Mouse (Mus musculus) CH12.LX (cell line): ENCODE measurements at regions not wholly inside any gene's neighbourhood (a gene's known extent, or its start where the extent isn't known, plus 50 kb on each side); places are given as distances from the start of the nearest gene placed in this dataset.

Source experiments
- CTCF ChIP-seq, 2 experiments: IDR thresholded peaks in 1 of 2; conservative IDR thresholded peaks in 1 of 2; 2 replicates each; pipeline ENCODE4 v1.5.1; 2011 to 2012; ENCODE audit warnings: low read depth in 2 of 2, low read length in 2 of 2, improper control_type of control experiment in 1 of 2, inconsistent platforms in 1 of 2, mild to moderate bottlenecking in 1 of 2, moderate library complexity in 1 of 2
- EP300 ChIP-seq: IDR thresholded peaks from 2 replicates; pipeline ENCODE4 v1.6.1; 2011; ENCODE audit warnings: low read length, improper control_type of control experiment
- MAX ChIP-seq: IDR thresholded peaks from 2 replicates; pipeline ENCODE4 v1.6.1; 2011; ENCODE audit warnings: low read length, improper control_type of control experiment
- USF2 ChIP-seq: conservative IDR thresholded peaks from 2 replicates; pipeline ENCODE4 v1.6.1; 2011; ENCODE audit warnings: low read depth, low read length, improper control_type of control experiment

DNA sequence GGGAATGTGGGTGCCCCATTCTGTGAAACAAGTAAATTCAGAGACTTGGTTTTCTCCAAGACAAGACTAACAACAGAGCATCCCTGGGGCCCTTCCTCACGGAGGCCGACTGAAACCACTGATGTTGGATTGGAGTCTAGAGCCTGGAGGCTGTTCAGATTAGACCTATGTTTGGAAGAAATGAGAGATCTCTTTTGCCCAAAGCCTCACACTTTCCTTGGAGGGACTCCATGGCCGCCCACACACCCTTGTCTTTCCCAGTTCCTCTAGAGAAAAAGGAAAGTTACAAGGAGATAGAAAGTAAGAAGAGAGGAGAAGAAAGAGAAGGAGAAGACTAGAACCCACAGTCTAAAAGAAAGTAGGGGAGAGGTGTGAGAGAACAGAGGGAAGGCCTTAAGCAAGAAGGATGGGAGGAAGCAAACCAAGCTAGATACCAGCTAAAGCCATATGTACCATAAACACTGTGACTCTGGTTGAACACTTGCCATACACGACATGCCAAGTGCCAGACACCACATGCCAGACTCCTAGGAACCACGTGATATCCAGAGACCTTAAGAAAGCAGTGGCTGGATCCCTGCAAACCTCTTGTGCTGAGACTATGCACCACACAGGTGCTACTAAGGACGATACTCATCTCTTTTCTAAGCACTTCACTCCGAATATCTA is 145.3 kb downstream of the Pah start:
- TF ChIP-seq MAX = no peak
- no peak for TF ChIP-seq USF2
- TF ChIP-seq EP300 = no peak
- TF ChIP-seq CTCF (conservative IDR thresholded peaks at IDR 0.05 in 1 of 2, IDR thresholded peaks at IDR 0.05 in 1 of 2; ENCODE audit: low read depth in 2 of 2, low read length in 2 of 2) = no peak
